Mouse (Mus musculus) embryonic facial prominence, embryonic 14.5 days (tissue): ENCODE results near the gene Tomt. TPM values are rescaled to one million over a fixed set of nuclear protein-coding genes. Genes with fewer than 3 reads are reported as not detected.

Source experiments
- ATAC-seq: fragments of 200-750 bp; cut with Nextera tagmentation; 2 replicates; pipeline ENCODE4 v1.8.0; 2017; ENCODE audit warnings: low read depth, moderate number of reproducible peaks, moderate TSS enrichment
- DNase-seq: peaks from one replicate; pipeline ENCODE4 v3.0.0-alpha.2; 2015; ENCODE audit warnings: low spot score
- H3K27ac ChIP-seq: fragments of 300-500 bp; sonication (generic); replicated peaks from 2 replicates; pipeline ENCODE4 v1.5.1; 2014; ENCODE audit warnings: low read depth, mild to moderate bottlenecking, low read length, moderate library complexity
- H3K27me3 ChIP-seq: fragments of 300-500 bp; sonication (generic); replicated peaks from 2 replicates; pipeline ENCODE4 v1.6.1; 2014; ENCODE audit warnings: low read length; ENCODE audit not compliant: control insufficient read depth, insufficient read depth
- H3K36me3 ChIP-seq: fragments of 300-500 bp; sonication (generic); 2 replicates; pipeline ENCODE4 v1.6.1; 2014; ENCODE audit warnings: low read length, mixed read lengths; ENCODE audit not compliant: control insufficient read depth, insufficient read depth
- H3K4me1 ChIP-seq: fragments of 300-500 bp; sonication (generic); 2 replicates; pipeline ENCODE4 v1.6.1; 2014; ENCODE audit warnings: antibody characterized with exemption, low read length; ENCODE audit not compliant: control insufficient read depth, insufficient read depth
- H3K4me2 ChIP-seq: fragments of 300-500 bp; sonication (generic); 2 replicates; pipeline ENCODE4 v1.6.1; 2014; ENCODE audit warnings: low read depth, mild to moderate bottlenecking, low read length, moderate library complexity, mixed read lengths
- H3K4me3 ChIP-seq: fragments of 300-500 bp; sonication (generic); 2 replicates; pipeline ENCODE4 v1.5.1; 2014; ENCODE audit warnings: low read depth, mild to moderate bottlenecking, low read length
- H3K9ac ChIP-seq: fragments of 300-500 bp; sonication (generic); 2 replicates; pipeline ENCODE4 v1.6.1; 2014; ENCODE audit warnings: low read depth, mild to moderate bottlenecking, low read length, moderate library complexity, mixed read lengths
- H3K9me3 ChIP-seq: fragments of 300-500 bp; sonication (generic); 2 replicates; pipeline ENCODE4 v1.6.1; 2016; ENCODE audit warnings: low read length; ENCODE audit not compliant: control insufficient read depth
- WGBS: fragments of 180-500 bp; shearing (Covaris S2); extraction: QIAGEN DNeasy Blood & Tissue Kit; methylation state at CpG from one replicate; pipeline ENCODE4 v1.1.7; 2014; 5-methylcytosine and 5-hydroxymethylcytosine counted together
- polyA plus RNA-seq: library from polyadenylated mRNA; unstranded; fragments of >200 nt; fragmentation: Nextera tagmentation; extraction: Ambion mirVana; gene quantifications from 2 replicates; pipeline ENCODE4 v1.2.1, GENCODE M21; 2014

The Tomt gene
- polyA plus RNA-seq, 1 experiment from 2014 or later: 0.22 TPM

DNA sequence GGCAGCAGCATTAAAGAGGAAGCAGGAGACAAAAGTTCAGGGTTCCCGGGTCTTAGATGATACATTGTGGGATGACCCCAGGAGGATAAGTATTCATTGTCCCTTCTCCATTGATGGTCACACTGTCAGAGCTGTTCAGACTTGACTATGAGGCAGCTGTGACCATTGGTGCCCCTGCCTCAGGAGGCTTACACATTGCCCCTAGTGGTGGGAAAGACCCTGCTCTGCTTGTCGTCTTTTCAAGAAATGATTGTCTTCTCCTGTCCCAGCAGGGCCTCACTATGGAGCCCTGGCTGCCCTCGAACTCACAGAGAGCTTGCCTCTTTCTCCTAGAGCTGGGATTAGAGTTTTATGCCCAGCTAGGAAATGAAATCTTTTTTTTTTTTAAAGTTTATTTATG, 5.8 kb upstream of the Tomt start:
- WGBS: 61% methylated on average over 3 of the region's 3 CpGs
- ATAC-seq: no peak
- peaks cover 57% of the 10 kb centered on the region for H3K36me3 ChIP-seq

DNA sequence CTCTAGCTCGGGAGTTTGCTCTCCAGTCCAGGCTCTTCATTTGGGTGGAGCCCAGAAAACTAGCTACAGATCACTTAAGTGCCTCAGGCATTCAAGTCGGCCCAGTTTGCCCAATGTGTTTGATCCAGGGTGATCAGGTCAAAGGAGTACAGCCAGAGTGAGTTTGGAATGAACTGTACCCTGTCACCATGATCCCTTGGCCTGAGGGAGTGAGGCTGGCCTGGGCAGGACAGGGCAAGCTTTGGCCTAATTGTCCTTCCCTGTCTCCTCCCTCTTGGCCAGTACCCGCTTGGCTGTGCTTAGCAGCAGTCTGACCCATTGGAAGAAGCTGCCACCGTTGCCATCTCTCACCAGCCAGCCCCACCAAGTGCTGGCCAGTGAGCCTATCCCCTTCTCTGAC, 4.0 kb upstream of the Tomt start:
- no peaks in the 10 kb centered on the region for H3K27me3 ChIP-seq
- no peak overlapping the region for H3K9ac ChIP-seq
- no peak overlapping the region for H3K4me3 ChIP-seq
- ATAC-seq (no peak), DNase-seq (no peak)
- H3K4me1 ChIP-seq: peaks cover 6% of the 10 kb centered on the region
- WGBS: 79% methylated on average over 4 of the region's 4 CpGs
- H3K9me3 ChIP-seq: no peaks in the 10 kb centered on the region
- H3K4me2 ChIP-seq: no peak overlapping the region
- H3K36me3 ChIP-seq: peaks cover 57% of the 10 kb centered on the region
- no peak overlapping the region for H3K27ac ChIP-seq

More for the DNA sequence above, 5.8 kb upstream of the Tomt start:
- H3K4me2 ChIP-seq: no peak overlapping the region
- H3K4me3 ChIP-seq: no peak overlapping the region
- H3K9ac ChIP-seq: no peak overlapping the region
- no peaks in the 10 kb centered on the region for H3K9me3 ChIP-seq
- DNase-seq: no peak
- H3K27ac ChIP-seq: no peak overlapping the region
- no peaks in the 10 kb centered on the region for H3K4me1 ChIP-seq
- H3K27me3 ChIP-seq: no peaks in the 10 kb centered on the region

- DNase-seq (no peak), ATAC-seq (no peak)
- H3K36me3 ChIP-seq: peaks cover 42% of the 10 kb centered on the region
- H3K9ac ChIP-seq: peak overlapping the region; percentile 32; the same call in 1 of the 2 replicates
- no peak overlapping the region for H3K27ac ChIP-seq
- WGBS: 83% methylated on average over 4 of the region's 4 CpGs
- no peak overlapping the region for H3K4me3 ChIP-seq
- no peaks in the 10 kb centered on the region for H3K9me3 ChIP-seq
- no peak overlapping the region for H3K4me2 ChIP-seq
- H3K27me3 ChIP-seq: no peaks in the 10 kb centered on the region
- H3K4me1 ChIP-seq: peaks cover 8% of the 10 kb centered on the region
These were observed 2.2 kb upstream of the Tomt start for GRCm38 (mm10) chr7:101908367-101908766.

DNA sequence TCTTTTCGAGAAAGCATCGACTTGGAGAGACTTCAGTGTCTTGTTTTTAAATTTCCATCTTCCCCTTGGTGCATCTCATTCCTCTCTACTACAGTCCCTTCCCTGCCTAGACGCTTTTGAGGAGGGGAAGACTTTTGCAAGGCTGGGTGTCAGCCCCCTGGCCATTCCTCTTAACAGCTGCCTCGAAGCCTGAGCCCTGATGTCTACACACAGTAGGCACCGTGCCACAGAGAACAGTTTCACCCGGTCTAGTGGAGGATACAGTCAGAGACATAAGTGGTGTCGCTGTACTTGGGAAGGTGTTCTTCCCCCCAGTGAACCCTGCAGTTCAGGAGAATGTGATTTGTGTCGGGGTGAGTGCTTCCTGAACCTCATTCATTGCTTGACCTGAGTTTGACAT, 537 bp upstream of the Tomt start:
- H3K36me3 ChIP-seq: peaks cover 25% of the 10 kb centered on the region
- no peak overlapping the region for H3K27ac ChIP-seq
- ATAC-seq (no peak), DNase-seq (no peak)
- H3K4me1 ChIP-seq: peaks cover 8% of the 10 kb centered on the region
- peak overlapping the region; percentile 72 for H3K4me3 ChIP-seq
- H3K4me2 ChIP-seq: peak overlapping the region; percentile 77
- H3K9ac ChIP-seq: peak overlapping the region; percentile 91
- H3K27me3 ChIP-seq: no peaks in the 10 kb centered on the region
- H3K9me3 ChIP-seq: no peaks in the 10 kb centered on the region
- WGBS: 73% methylated on average over 8 of the region's 8 CpGs

DNA sequence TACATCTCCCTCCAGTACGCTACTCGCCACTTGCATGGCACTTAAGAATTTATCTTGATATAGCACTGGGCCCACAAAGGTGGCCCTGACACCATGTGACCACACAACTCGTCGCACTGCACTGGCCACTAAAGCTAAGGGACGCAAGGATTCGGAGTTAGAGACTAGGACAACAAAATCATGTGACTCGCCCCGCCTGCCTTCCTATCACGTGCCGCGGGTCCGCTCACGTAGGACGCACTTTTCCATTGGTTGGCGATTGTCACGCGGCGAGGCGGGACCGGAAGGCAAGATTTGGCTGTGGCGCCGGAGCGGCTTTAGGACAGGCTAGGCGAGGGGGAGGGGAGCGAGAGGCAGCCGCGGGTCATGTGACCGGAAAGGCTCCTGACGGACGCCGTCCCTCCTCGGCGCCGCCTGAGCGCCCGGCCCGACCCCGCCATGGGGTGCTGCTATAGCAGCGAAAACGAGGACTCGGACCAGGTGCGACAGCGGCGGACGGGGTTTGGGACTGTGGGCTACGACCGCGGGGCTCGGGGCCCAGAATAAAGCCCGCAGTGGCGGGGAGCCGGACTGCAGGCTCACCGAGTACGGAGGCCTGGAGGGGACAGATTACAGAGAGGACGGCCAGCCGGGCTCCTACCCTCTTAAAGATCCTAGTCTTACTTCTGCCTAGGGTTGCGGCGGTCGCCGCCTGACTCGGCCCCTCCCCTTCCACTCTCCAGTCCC, 435 bp downstream of the Tomt start, which contains the start of gene Lamtor1:
Lamtor1 (plus strand) TSS at position 344 of the 726 bp plus-strand sequence.
- DNase-seq: peak; percentile 100
- WGBS: under 1% methylated on average over 61 of the region's 61 CpGs
- peak; percentile 97 for ATAC-seq

GRCm38 (mm10) chr7:101902846-101903245, 3.3 kb downstream of the Tomt start:
- no peak overlapping the region for H3K9ac ChIP-seq
- H3K27ac ChIP-seq: no peak overlapping the region
- no peaks in the 10 kb centered on the region for H3K27me3 ChIP-seq
- H3K4me2 ChIP-seq: no peak overlapping the region
- no peaks in the 10 kb centered on the region for H3K36me3 ChIP-seq
- no peak for ATAC-seq
- no peaks in the 10 kb centered on the region for H3K9me3 ChIP-seq
- DNase-seq: no peak
- no peak overlapping the region for H3K4me3 ChIP-seq
- H3K4me1 ChIP-seq: peaks cover 8% of the 10 kb centered on the region

More for the DNA sequence above, 435 bp downstream of the Tomt start, which contains the start of gene Lamtor1:
- Histone ChIP-seq H3K36me3 (peaks cover 16% of the 10 kb centered on the region), H3K4me1 (peaks cover 8% of the 10 kb centered on the region), H3K27me3 (no peaks in the 10 kb centered on the region), H3K9ac (peak within 1 kb of the TSS; percentile 91), H3K4me3 (peak within 1 kb of the TSS; percentile 72), H3K9me3 (no peaks in the 10 kb centered on the region), H3K27ac (peak within 1 kb of the TSS; percentile 93), H3K4me2 (peak within 1 kb of the TSS; percentile 77)

DNA sequence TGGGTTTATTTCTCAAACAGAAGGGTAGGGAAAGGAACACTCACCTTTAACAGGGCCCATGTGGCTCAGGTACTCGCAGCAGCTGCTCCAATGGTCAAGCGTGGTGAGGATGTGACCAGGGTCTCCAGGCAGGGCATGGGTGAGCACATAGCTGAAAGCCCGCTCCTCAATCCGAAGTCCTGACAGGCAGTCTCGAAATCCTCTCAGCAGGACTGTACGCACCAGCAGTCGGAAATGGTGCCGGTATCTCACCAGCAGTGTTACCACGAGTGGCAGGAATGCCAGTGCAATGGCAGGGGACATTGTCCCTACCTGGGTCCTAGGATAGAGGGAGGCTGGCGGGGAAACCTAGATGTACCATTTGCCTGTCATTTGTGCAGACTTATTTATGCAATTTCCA, 4.2 kb downstream of the Tomt start:
- Histone ChIP-seq H3K9ac (no peak overlapping the region), H3K4me1 (peaks cover 10% of the 10 kb centered on the region), H3K4me2 (no peak overlapping the region), H3K36me3 (no peaks in the 10 kb centered on the region), H3K27me3 (no peaks in the 10 kb centered on the region), H3K4me3 (no peak overlapping the region), H3K27ac (no peak overlapping the region), H3K9me3 (no peaks in the 10 kb centered on the region)
- WGBS: 94% methylated on average over 10 of the region's 10 CpGs
- ATAC-seq (no peak), DNase-seq (no peak)

- Histone ChIP-seq H3K36me3 (no peaks in the 10 kb centered on the region), H3K9ac (0 out of 2 replicates have a peak overlapping the region, but pooled peaks have one; percentile 5), H3K4me2 (no peak overlapping the region), H3K27ac (no peak overlapping the region), H3K4me3 (no peak overlapping the region), H3K27me3 (no peaks in the 10 kb centered on the region), H3K9me3 (no peaks in the 10 kb centered on the region), H3K4me1 (peaks cover 6% of the 10 kb centered on the region)
- ATAC-seq (no peak), DNase-seq (no peak)
- WGBS: 86% methylated on average over 16 of the region's 16 CpGs
These were observed 5.6 kb downstream of the Tomt start for GRCm38 (mm10) chr7:101900331-101901097.
